In genomic region chr2:32981725-32982271, GRCm38 (mm10) we compare ENCODE assay signal across 8 mouse cellular contexts. TPM values are rescaled to one million over a fixed set of nuclear protein-coding genes. Genes with fewer than 3 reads are reported as not detected.
DNase-seq lines count a peak whose midpoint lies in the region; ATAC-seq lines count a peak whose summit lies in the region.

Gene Slc2a8 (minus strand): TSS chr2:32982083.

- WGBS in hindbrain, embryonic 15.5 days = 1% methylated on average over 50 of the region's 50 CpGs

- H3K4me3 ChIP-seq in hindbrain, embryonic 15.5 days = peak within 1 kb of the TSS; percentile 79

- H3K9me3 ChIP-seq in hindbrain, embryonic 15.5 days = no peaks in the 10 kb centered on the region

- H3K36me3 ChIP-seq in hindbrain, embryonic 15.5 days = peaks cover 9% of the 10 kb centered on the region

- peak within 1 kb of the TSS; percentile 94 for H3K4me2 ChIP-seq in hindbrain, embryonic 15.5 days

- peak; percentile 81 for DNase-seq in T-cell, adult 2 months (ENCODE audit: low spot score)
- DNase-seq in cerebellum, postnatal 36 days = peak; percentile 91 to 92
- DNase-seq in frontal cortex, postnatal 36 days (ENCODE audit: low spot score in 2 of 2) = peak; percentile 89 to 96
- peak; percentile 91 for DNase-seq in left cerebral cortex, adult 11 months (ENCODE audit: low spot score)
- DNase-seq in lung, postnatal 4 days = peak; percentile 91 to 94
- DNase-seq in retina, postnatal 7 days (ENCODE audit: low read depth, low spot score) = peak; percentile 84
- DNase-seq in urinary bladder, adult 2 months (ENCODE audit: low spot score) = peak; percentile 79

- peak; percentile 99 for ATAC-seq in hindbrain, embryonic 15.5 days (ENCODE audit: low FRiP score, low read depth)

- peaks cover 29% of the 10 kb centered on the region for H3K4me1 ChIP-seq in hindbrain, embryonic 15.5 days (replicated peaks)

- H3K9ac ChIP-seq in hindbrain, embryonic 15.5 days = peak within 1 kb of the TSS; percentile 85

- peak within 1 kb of the TSS; percentile 77 for H3K27ac ChIP-seq in hindbrain, embryonic 15.5 days (replicated peaks)

- H3K27me3 ChIP-seq in hindbrain, embryonic 15.5 days = no peaks in the 10 kb centered on the region

RNA-seq across cellular contexts. Expression of gene Slc2a8, which starts in this region (rescaled TPM):
- polyA plus RNA-seq in hindbrain, embryonic 15.5 days (2015; fragmentation: Nextera tagmentation; extraction: Ambion mirVana) = 19.8 and 24.5 TPM in 2 replicates
- polyA plus RNA-seq in urinary bladder, adult 2 months (2012; rRNA removed) = 21.0 and 21.5 TPM in 2 replicates

Comparison
In these comparisons a context has a peak if more than half of its experiments do, and no peak if none do; other contexts are left out.
1. Peak in every context shown above with its lines: DNase-seq, ATAC-seq, H3K4me3 ChIP-seq and H3K27ac ChIP-seq.